Mouse (Mus musculus) R1 (cell line): ENCODE measurements around the gene Setd6.

Source experiments
- DNase-seq: peaks from one replicate; pipeline ENCODE4 v3.0.0-alpha.2; 2018; ENCODE audit warnings: low read depth, low spot score

The Setd6 gene

GRCm38 (mm10) chr8:95715676-95716531 lies at the start of gene Setd6:
TSS of gene Setd6 (plus strand) at chr8:95715881.
- DNase-seq: peak; percentile 90

DNA sequence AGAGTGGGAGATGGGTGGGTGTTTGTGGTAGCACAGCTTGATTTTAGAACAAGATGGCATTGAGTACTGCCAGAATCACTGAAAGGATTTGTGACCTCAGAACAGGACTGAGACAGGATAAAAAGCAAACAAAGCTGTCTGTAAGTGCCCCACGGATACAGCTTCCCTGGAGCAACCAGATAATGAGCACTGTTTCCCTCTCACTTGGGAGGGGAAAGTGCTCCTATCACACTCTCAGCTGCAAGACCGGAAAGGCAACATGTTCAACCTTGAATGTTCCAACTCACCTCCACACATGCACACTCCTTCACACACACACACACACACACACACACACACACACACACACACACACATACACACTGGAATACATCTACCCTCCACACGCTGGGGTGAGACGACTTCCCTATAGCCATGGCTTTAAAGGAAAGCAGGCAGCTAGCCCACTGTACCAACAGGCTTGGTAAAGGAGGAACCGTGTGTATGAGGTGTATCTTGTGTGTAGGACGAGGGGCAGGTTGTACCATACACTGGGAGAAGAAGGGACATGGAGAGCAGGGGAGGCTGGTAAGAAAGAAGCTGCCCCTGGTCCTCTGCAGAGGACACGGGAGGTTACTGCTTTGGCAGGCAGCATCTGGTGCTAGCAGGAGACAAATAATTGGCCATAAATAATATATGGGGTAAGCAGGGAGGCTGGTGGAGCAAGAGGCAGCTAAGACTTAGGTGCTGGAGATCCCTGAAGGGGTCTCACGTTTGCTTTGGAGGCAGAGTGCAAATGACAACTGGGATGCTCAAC lies 47.3 kb upstream of the Setd6 start:
- DNase-seq: no peak

- no peak for DNase-seq
Observed at GRCm38 (mm10) chr8:95669967-95670366, 45.7 kb upstream of the Setd6 start.

DNA sequence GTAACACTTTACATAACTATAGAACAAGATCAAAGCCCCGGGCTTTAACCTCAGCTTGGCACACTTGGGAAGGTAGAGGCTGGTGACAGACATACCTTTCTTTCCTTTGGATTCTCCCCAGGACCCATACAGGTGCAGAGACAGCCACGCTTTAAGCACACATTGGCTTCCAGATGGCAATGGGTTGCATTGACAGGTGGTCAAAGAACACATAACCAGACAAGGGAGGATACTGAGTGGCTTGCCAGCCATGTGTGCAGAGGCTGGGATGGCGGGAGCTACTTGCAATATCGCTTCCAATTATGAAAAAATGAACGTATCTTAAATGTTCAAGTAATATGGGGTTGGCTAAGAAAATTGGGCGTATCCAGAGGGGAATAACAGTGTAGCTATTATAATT lies 43.8 kb upstream of the Setd6 start:
- no peak for DNase-seq

DNA sequence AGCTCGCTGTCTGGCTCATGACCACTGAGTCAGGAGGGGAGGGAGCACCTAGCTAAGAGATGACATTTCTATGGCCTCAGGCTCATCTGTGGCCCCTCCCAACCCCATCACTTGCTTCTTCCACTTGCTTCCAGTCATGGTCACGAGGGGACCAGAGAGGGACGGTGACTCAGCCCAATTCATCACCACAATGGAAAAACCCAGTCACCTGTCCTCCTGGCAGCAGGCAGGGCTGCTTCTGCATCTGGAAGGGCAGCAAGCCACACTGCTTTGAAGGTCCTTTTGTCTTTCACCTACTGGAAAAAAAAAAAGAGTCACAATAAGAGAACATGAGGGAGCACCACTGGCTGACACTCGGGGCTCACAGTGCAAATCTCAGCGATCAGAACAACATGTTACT lies 42.9 kb upstream of the Setd6 start:
- no peak for DNase-seq

DNA sequence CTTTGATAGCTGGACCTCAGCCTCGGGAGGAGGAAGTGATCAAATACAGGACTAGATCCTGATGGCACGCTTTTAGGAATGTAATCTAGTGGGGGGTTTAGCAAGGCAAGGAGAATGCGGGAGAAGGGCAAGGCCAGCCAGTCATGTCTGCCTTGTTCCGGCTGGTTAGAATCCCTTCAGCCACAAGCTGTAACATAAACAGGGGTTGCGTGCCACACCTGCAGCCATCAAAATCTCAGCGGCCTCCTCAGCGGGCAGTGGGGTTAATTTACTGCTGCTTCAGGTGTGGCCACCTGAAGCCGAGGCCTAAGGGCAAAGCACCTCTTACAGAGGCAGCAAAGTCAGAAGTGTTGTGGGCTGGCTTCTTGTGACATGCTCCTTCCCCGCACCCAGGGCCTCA lies 39.0 kb upstream of the Setd6 start, which contains the start of gene Ndrg4:
Gene Ndrg4 (plus strand): TSS at position 350 of the 400 bp plus-strand sequence.
- peak; percentile 32 for DNase-seq

DNA sequence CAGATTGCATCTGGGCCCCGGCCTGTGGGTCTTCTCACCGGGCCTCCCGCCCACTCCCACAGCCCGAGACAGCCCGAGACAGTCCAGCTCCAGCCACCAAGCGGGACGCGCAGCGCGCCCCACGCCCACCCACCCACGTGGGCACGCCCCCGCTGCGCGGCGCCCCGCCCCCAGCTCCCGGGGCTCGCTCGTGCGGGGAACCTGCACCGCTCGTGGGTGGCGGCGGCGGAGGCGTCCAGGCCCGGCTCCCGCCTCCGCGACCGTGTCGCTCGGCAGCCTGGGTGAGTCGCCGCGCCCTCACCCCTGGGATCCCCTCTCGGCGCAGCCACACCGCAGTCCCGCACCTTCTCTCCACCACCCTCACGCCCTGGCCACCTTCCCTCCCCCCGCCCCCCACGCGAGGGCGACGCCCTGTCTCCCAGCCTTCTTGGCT lies 38.1 kb upstream of the Setd6 start:
- DNase-seq: no peak

DNA sequence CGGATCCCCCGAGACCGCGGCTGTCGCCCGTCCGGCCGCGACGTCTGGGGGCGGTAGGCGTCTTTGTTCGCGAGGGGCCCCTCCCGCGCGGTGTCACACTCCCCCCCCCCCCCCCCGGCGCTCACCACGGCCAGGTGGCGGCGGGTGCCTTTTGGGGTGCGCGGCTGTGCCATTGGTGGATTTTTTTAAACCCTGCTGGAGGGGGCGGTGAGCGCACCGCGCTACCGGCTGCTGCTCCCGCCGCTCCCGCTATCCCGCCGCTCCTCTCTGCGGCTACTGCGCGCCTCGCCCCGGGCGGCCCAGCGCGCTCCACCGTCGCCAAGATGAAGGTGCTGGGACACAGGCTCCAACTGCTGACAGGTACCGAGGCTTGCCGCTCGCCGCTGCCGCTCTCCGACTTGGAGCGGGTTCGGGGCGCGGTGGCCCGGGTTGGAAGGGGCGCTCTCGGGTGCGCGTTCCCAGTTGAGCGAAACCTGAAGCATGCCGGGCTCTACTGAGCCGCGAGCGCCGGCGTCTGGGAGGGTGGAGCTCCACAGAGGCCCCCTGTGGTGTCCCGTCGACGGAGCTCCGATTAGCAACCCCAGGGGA lies 37.6 kb upstream of the Setd6 start:
- peak; percentile 69 for DNase-seq

GRCm38 (mm10) chr8:95688073-95688672 lies 27.5 kb upstream of the Setd6 start:
- DNase-seq: no peak

DNA sequence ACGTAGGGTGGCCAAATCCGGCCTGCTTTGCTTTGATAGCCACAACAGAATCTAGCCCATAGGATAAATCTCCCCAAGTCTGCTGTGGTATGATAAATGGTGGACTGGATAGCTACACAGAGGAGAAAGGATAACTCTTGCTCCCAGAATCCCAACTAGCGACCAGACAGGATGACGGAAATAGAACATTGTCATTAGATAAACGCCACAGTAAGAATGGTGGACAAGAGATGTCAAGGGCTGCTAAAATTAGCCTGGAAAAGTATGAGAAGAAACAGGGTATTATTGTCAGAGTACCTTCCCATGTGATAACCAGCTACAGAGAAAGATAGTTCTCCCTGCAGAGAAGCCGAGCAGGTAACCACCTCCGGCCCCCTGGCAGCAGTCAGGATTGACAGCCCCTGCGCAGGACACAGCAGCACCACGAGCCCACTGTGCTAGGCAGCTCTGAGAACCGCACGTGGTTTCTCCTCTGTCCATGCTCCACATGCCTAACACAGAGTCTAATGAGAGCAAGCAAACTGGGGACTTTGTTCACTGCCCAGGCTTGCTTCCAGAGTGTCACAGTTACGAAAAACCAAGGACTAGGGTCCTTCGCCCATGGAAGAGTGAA lies 24.6 kb upstream of the Setd6 start:
- peak; percentile 60 for DNase-seq

GRCm38 (mm10) chr8:95694631-95695030 lies 21.1 kb upstream of the Setd6 start:
- DNase-seq: no peak

GRCm38 (mm10) chr8:95696661-95697060 lies 19.0 kb upstream of the Setd6 start:
- DNase-seq: peak; percentile 73

DNA sequence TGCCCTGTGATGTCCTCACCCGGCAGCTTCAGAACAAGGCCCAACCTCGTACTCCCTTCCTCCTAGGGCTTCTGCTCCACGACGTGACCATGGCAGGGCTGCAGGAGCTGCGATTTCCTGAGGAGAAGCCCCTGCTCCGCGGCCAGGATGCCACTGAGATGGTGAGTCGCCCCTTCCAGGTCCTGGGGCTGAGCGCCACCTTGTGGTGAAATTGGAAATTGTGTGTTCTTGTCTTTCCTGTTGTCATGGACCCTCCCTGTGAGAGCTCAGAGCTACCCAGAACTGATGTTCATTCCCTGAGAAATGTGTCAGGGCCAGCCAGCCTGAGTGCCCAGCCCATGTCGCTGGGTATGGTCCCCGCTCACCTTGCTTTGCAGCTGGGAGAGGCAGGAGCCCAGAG lies 18.6 kb upstream of the Setd6 start:
- peak; percentile 95 for DNase-seq

GRCm38 (mm10) chr8:95698179-95698578 lies 17.5 kb upstream of the Setd6 start:
- DNase-seq: no peak

- DNase-seq: peak; percentile 63
Observed at GRCm38 (mm10) chr8:95700282-95700681, 15.4 kb upstream of the Setd6 start.

GRCm38 (mm10) chr8:95701809-95702208 lies 13.9 kb upstream of the Setd6 start:
- no peak for DNase-seq

DNA sequence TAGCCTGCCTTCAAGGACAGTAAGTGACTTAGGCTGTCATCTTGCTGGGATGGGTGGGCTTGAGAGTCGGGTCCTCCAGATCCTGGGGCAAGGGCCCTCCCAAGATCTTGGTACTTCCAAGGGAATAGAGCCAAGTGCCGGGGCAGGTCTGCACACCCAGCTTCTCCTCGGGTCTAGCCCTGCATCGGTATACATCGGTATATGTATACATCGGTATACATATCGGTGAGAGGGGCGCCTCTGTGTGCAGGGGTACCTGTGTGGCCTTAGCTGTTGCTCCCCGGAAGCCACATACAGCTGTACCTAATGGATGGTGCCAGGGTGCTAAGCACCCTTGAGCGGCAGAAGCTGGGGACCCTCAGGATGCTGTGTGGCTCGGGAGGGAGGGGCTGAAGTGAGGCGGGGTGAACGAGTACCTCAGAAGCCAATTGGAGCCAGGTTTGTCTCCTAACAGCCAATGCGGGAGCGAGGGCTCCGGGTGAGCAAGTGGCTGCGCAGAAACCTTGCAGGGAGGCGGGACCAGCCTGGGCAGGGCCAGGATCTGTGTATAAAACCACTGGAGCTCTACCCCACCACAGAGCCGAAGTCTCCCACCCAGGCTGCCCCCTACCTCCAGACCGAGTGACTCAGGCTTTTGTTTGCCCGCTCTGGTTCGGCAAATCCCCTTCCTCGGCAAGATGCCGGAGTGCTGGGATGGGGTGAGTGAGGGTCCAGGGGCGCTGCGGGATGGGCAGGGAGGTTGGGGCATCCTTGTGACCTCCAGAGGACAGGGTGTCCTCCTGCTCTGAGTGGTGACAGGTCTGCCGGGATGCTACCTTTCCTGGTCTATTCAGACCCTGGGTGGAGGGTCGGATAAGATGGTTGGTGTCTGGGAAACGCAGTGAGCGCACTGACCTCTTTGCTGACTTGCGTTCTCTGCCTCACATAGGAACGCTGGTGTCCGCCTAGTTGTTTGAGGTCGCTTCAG lies 12.9 kb upstream of the Setd6 start:
- DNase-seq: peak; percentile 94

- peak; percentile 49 for DNase-seq
Observed at GRCm38 (mm10) chr8:95703461-95704260, 12.0 kb upstream of the Setd6 start.

GRCm38 (mm10) chr8:95704538-95704937 lies 11.1 kb upstream of the Setd6 start:
- DNase-seq: no peak
